Mouse (Mus musculus) kidney, embryonic 15.5 days (tissue): ENCODE data around the gene Vapb. TPM values are rescaled to one million over a fixed set of nuclear protein-coding genes. Genes with fewer than 3 reads are reported as not detected.
A peak's percentile ranks its signal among the peaks of the same experiment; 100 is the strongest.

ENCODE experiments used
- ATAC-seq: fragments of 200-750 bp; cut with Nextera tagmentation; replicated peaks from 2 replicates; pipeline ENCODE4 v1.8.0; 2017; ENCODE audit warnings: moderate TSS enrichment; ENCODE audit not compliant: low FRiP score
- H3K27ac ChIP-seq: fragments of 300-500 bp; sonication (generic); 2 replicates; pipeline ENCODE4 v1.5.1; 2015; ENCODE audit warnings: mild to moderate bottlenecking, inconsistent platforms
- H3K27me3 ChIP-seq: fragments of 300-500 bp; sonication (generic); 2 replicates; pipeline ENCODE4 v1.6.1; 2015; ENCODE audit warnings: inconsistent platforms
- H3K36me3 ChIP-seq: fragments of 300-500 bp; sonication (generic); 2 replicates; pipeline ENCODE4 v1.6.1; 2015; ENCODE audit warnings: inconsistent platforms
- H3K4me1 ChIP-seq: fragments of 300-500 bp; sonication (generic); 2 replicates; pipeline ENCODE4 v1.6.1; 2015; ENCODE audit warnings: inconsistent platforms
- H3K4me2 ChIP-seq: fragments of 300-500 bp; sonication (generic); 2 replicates; pipeline ENCODE4 v1.6.1; 2015; ENCODE audit warnings: moderate library complexity, mild to moderate bottlenecking, inconsistent platforms
- H3K4me3 ChIP-seq: fragments of 300-500 bp; sonication (generic); replicated peaks from 2 replicates; pipeline ENCODE4 v1.5.1; 2015; ENCODE audit warnings: mild to moderate bottlenecking, inconsistent platforms
- H3K9ac ChIP-seq: fragments of 300-500 bp; sonication (generic); 2 replicates; pipeline ENCODE4 v1.6.1; 2015; ENCODE audit warnings: mild to moderate bottlenecking, inconsistent platforms
- H3K9me3 ChIP-seq: fragments of 300-500 bp; sonication (generic); replicated peaks from 2 replicates; pipeline ENCODE4 v1.6.1; 2016; ENCODE audit warnings: inconsistent platforms
- WGBS: fragments of 180-500 bp; shearing (Covaris S2); methylation state at CpG from one replicate; pipeline ENCODE4 v1.1.7; 2015; ENCODE audit warnings: mixed read lengths; 5-methylcytosine and 5-hydroxymethylcytosine counted together
- polyA plus RNA-seq: library from polyadenylated mRNA; unstranded; fragments of >200 nt; fragmentation: Nextera tagmentation; extraction: Ambion mirVana; gene quantifications from 2 replicates; pipeline ENCODE4 v1.2.1, GENCODE M21; 2015

Vapb gene
- polyA plus RNA-seq, 1 experiment from 2014 or later = 14.0 TPM

GRCm38 (mm10) chr2:173775556-173775955 is 38.2 kb downstream of the Vapb start:
- peaks cover 39% of the 10 kb centered on the region for H3K36me3 ChIP-seq
- peaks cover 76% of the 10 kb centered on the region for H3K4me1 ChIP-seq
- H3K4me2 ChIP-seq = no peak overlapping the region
- WGBS = 58% methylated on average over 3 of the region's 3 CpGs
- no peaks in the 10 kb centered on the region for H3K9me3 ChIP-seq
- H3K27me3 ChIP-seq = no peaks in the 10 kb centered on the region
- no peak overlapping the region for H3K4me3 ChIP-seq
- H3K9ac ChIP-seq = no peak overlapping the region
- H3K27ac ChIP-seq = peak overlapping the region; percentile 59; the same call in 1 of the 2 replicates
- ATAC-seq = no peak

- 10% methylated on average over 9 of the region's 9 CpGs for WGBS
Observed at GRCm38 (mm10) chr2:173776108-173776507, 38.8 kb downstream of the Vapb start.

GRCm38 (mm10) chr2:173780931-173781330 is 43.6 kb downstream of the Vapb start:
- no peaks in the 10 kb centered on the region for H3K9me3 ChIP-seq
- no peaks in the 10 kb centered on the region for H3K27me3 ChIP-seq
- ATAC-seq = no peak
- H3K27ac ChIP-seq = 0 out of 2 replicates have a peak overlapping the region, but pooled peaks have one; percentile 19
- H3K4me2 ChIP-seq = no peak overlapping the region
- H3K9ac ChIP-seq = no peak overlapping the region
- H3K4me3 ChIP-seq = no peak overlapping the region
- peaks cover 64% of the 10 kb centered on the region for H3K36me3 ChIP-seq
- 77% methylated on average over 5 of the region's 5 CpGs for WGBS
- H3K4me1 ChIP-seq = peaks cover 42% of the 10 kb centered on the region

More at GRCm38 (mm10) chr2:173776108-173776507, 38.8 kb downstream of the Vapb start:
- Histone ChIP-seq H3K4me3 (no peak overlapping the region), H3K36me3 (peaks cover 44% of the 10 kb centered on the region), H3K27ac (peak overlapping the region; percentile 59), H3K9ac (no peak overlapping the region), H3K27me3 (no peaks in the 10 kb centered on the region), H3K4me2 (no peak overlapping the region), H3K9me3 (no peaks in the 10 kb centered on the region), H3K4me1 (peaks cover 70% of the 10 kb centered on the region)
- ATAC-seq = peak; percentile 65; the same call in 1 of the 2 replicates

GRCm38 (mm10) chr2:173784366-173784765 is 47.1 kb downstream of the Vapb start:
- peaks cover 22% of the 10 kb centered on the region for H3K4me1 ChIP-seq
- ATAC-seq = no peak
- peaks cover 33% of the 10 kb centered on the region for H3K36me3 ChIP-seq
- WGBS = 75% methylated on average over 3 of the region's 3 CpGs
- no peaks in the 10 kb centered on the region for H3K9me3 ChIP-seq
- no peak overlapping the region for H3K4me3 ChIP-seq
- no peak overlapping the region for H3K9ac ChIP-seq
- no peak overlapping the region for H3K4me2 ChIP-seq
- H3K27me3 ChIP-seq = no peaks in the 10 kb centered on the region
- no peak overlapping the region for H3K27ac ChIP-seq

GRCm38 (mm10) chr2:173784884-173785283 is 47.6 kb downstream of the Vapb start:
- Histone ChIP-seq H3K9me3 (no peaks in the 10 kb centered on the region), H3K4me1 (peaks cover 22% of the 10 kb centered on the region), H3K27ac (no peak overlapping the region), H3K36me3 (peaks cover 31% of the 10 kb centered on the region), H3K4me2 (no peak overlapping the region), H3K9ac (no peak overlapping the region), H3K4me3 (no peak overlapping the region), H3K27me3 (no peaks in the 10 kb centered on the region)
- ATAC-seq = no peak
- 62% methylated on average over 6 of the region's 6 CpGs for WGBS

GRCm38 (mm10) chr2:173789945-173790804 is 52.9 kb downstream of the Vapb start:
- no peaks in the 10 kb centered on the region for H3K9me3 ChIP-seq
- H3K27me3 ChIP-seq = no peaks in the 10 kb centered on the region
- peaks cover 58% of the 10 kb centered on the region for H3K4me1 ChIP-seq
- peak overlapping the region; percentile 88 for H3K27ac ChIP-seq
- H3K4me2 ChIP-seq = peak overlapping the region; percentile 50
- no peak overlapping the region for H3K4me3 ChIP-seq
- H3K36me3 ChIP-seq = no peaks in the 10 kb centered on the region
- H3K9ac ChIP-seq = 0 out of 2 replicates have a peak overlapping the region, but pooled peaks have one; percentile 5
- 14% methylated on average over 23 of the region's 23 CpGs for WGBS
- ATAC-seq = peak; percentile 67

GRCm38 (mm10) chr2:173791904-173792757 is 54.8 kb downstream of the Vapb start:
- peaks cover 70% of the 10 kb centered on the region for H3K4me1 ChIP-seq
- no peak overlapping the region for H3K4me3 ChIP-seq
- no peaks in the 10 kb centered on the region for H3K36me3 ChIP-seq
- no peaks in the 10 kb centered on the region for H3K9me3 ChIP-seq
- H3K9ac ChIP-seq = no peak overlapping the region
- no peaks in the 10 kb centered on the region for H3K27me3 ChIP-seq
- H3K27ac ChIP-seq = 0 out of 2 replicates have a peak overlapping the region, but pooled peaks have one; percentile 11
- WGBS = 71% methylated on average over 20 of the region's 20 CpGs
- no peak for ATAC-seq
- H3K4me2 ChIP-seq = no peak overlapping the region

- no peak overlapping the region for H3K4me3 ChIP-seq
- H3K4me2 ChIP-seq = no peak overlapping the region
- ATAC-seq = peak; percentile 29; the same call in 1 of the 2 replicates
- H3K9me3 ChIP-seq = no peaks in the 10 kb centered on the region
- WGBS = 68% methylated on average over 12 of the region's 12 CpGs
- peaks cover 70% of the 10 kb centered on the region for H3K4me1 ChIP-seq
- 0 out of 2 replicates have a peak overlapping the region, but pooled peaks have one; percentile 88 for H3K27ac ChIP-seq
- no peaks in the 10 kb centered on the region for H3K36me3 ChIP-seq
- H3K27me3 ChIP-seq = no peaks in the 10 kb centered on the region
- H3K9ac ChIP-seq = no peak overlapping the region
Observed at GRCm38 (mm10) chr2:173794018-173794417, 56.7 kb downstream of the Vapb start.

- Histone ChIP-seq H3K27ac (peak overlapping the region; percentile 88), H3K36me3 (no peaks in the 10 kb centered on the region), H3K4me2 (0 out of 2 replicates have a peak overlapping the region, but pooled peaks have one; percentile 5), H3K27me3 (no peaks in the 10 kb centered on the region), H3K4me1 (peaks cover 64% of the 10 kb centered on the region), H3K4me3 (no peak overlapping the region), H3K9ac (no peak overlapping the region), H3K9me3 (no peaks in the 10 kb centered on the region)
- WGBS = 48% methylated on average over 21 of the region's 21 CpGs
- peak; percentile 26; the same call in 1 of the 2 replicates for ATAC-seq
Observed at GRCm38 (mm10) chr2:173794531-173795510, 57.5 kb downstream of the Vapb start.

GRCm38 (mm10) chr2:173795801-173796673 is 58.7 kb downstream of the Vapb start:
- WGBS = 66% methylated on average over 15 of the region's 15 CpGs
- Histone ChIP-seq H3K4me2 (no peak overlapping the region), H3K4me3 (no peak overlapping the region), H3K9me3 (no peaks in the 10 kb centered on the region), H3K4me1 (peaks cover 52% of the 10 kb centered on the region), H3K36me3 (no peaks in the 10 kb centered on the region), H3K27me3 (no peaks in the 10 kb centered on the region), H3K27ac (peak overlapping the region; percentile 88), H3K9ac (no peak overlapping the region)
- ATAC-seq = no peak
